16 mouse cellular contexts compared by ENCODE assay signal in the genomic region with DNA sequence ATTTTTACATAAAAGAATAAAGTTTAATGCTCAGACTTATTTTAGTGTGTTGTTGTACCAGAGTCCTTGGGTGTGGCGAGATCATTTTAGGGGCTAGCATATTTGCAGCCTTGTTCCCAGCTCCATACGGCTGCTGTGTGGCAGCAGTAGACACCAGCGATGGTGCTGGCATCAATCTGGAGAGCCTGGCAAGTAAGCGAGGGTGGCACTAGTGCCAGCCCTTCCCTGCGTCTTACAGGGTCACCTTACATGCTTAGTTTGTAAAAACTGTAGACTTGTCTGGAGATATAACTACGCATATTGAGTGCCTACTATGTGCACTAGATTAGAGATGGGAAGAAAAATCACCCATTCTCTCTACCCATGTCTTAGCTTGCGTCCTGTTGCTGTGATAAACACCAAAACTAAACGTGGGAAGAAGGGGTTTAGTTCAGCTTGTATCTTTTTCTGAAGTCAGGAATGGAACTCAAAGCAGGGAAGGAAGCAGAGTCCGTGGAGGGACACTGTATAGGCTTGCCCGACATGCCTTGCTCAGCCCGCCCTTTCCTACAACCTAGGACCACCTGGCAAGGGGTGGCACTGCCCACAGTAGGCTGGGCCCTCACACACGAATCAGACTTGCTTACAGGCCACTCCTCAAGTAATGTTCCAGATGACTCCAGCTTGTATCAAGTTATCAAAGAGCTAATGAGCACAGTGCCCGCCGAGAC.
DNase-seq lines count a peak whose midpoint lies in the region; ATAC-seq lines count a peak whose summit lies in the region.
"Had no signal": no experiment of that assay in that cellular context is flagged by ENCODE, and none has a peak within 500 bp of the region (broad histone marks: within the 10 kb centered on the region; RNA-seq: fewer than 3 reads in every experiment).

No protein-coding gene starts in this region.

- H3K27ac ChIP-seq in forebrain, embryonic 10.5 days = peak overlapping the region; percentile 20; the same call in 1 of the 2 replicates
- no peak overlapping the region for H3K27ac ChIP-seq in forebrain, embryonic 14.5 days (ENCODE audit: low read depth, low read length)
- peak overlapping the region; percentile 37; the same call in 1 of the 2 replicates for H3K27ac ChIP-seq in hindbrain, embryonic 10.5 days
- H3K27ac ChIP-seq in hindbrain, embryonic 12.5 days = no peak overlapping the region
- H3K27ac ChIP-seq: embryonic facial prominence, embryonic 13.5 days; forebrain, embryonic 13.5 days; hindbrain, embryonic 14.5 days; midbrain, embryonic 15.5 days had no signal

- no peak for ATAC-seq in forebrain, embryonic 14.5 days
- no peak for ATAC-seq in hindbrain, embryonic 12.5 days (ENCODE audit: low FRiP score)
- ATAC-seq: forebrain, embryonic 13.5 days; intestine, postnatal 0 days; midbrain, embryonic 15.5 days had no signal

- no peaks in the 10 kb centered on the region for H3K9me3 ChIP-seq in forebrain, embryonic 10.5 days
- H3K9me3 ChIP-seq in forebrain, embryonic 14.5 days (replicated peaks; ENCODE audit: control insufficient read depth, low read length) = no peaks in the 10 kb centered on the region
- H3K9me3 ChIP-seq in hindbrain, embryonic 10.5 days = no peaks in the 10 kb centered on the region
- H3K9me3 ChIP-seq in hindbrain, embryonic 12.5 days (replicated peaks) = no peaks in the 10 kb centered on the region
- H3K9me3 ChIP-seq: embryonic facial prominence, embryonic 13.5 days; forebrain, embryonic 13.5 days; midbrain, embryonic 15.5 days had no signal

- H3K4me3 ChIP-seq in forebrain, embryonic 10.5 days = no peak overlapping the region
- no peak overlapping the region for H3K4me3 ChIP-seq in forebrain, embryonic 14.5 days (ENCODE audit: low read depth, low read length)
- no peak overlapping the region for H3K4me3 ChIP-seq in hindbrain, embryonic 10.5 days
- H3K4me3 ChIP-seq in hindbrain, embryonic 12.5 days = no peak overlapping the region
- H3K4me3 ChIP-seq: embryonic facial prominence, embryonic 13.5 days; forebrain, embryonic 13.5 days; midbrain, embryonic 15.5 days had no signal

- peaks cover 36% of the 10 kb centered on the region for H3K4me1 ChIP-seq in forebrain, embryonic 10.5 days
- H3K4me1 ChIP-seq in forebrain, embryonic 14.5 days (ENCODE audit: control insufficient read depth, insufficient read depth, low read length) = peaks cover 9% of the 10 kb centered on the region
- peaks cover 41% of the 10 kb centered on the region for H3K4me1 ChIP-seq in hindbrain, embryonic 10.5 days (replicated peaks)
- peaks cover 15% of the 10 kb centered on the region for H3K4me1 ChIP-seq in hindbrain, embryonic 12.5 days

- no peak overlapping the region for H3K9ac ChIP-seq in forebrain, embryonic 14.5 days (ENCODE audit: low read length)
- H3K9ac ChIP-seq in hindbrain, embryonic 12.5 days = no peak overlapping the region
- H3K9ac ChIP-seq: embryonic facial prominence, embryonic 13.5 days; forebrain, embryonic 13.5 days; hindbrain, embryonic 14.5 days; lung, embryonic 14.5 days; midbrain, embryonic 15.5 days had no signal

- H3K36me3 ChIP-seq in forebrain, embryonic 10.5 days (replicated peaks) = peaks cover 26% of the 10 kb centered on the region
- H3K36me3 ChIP-seq in forebrain, embryonic 14.5 days (ENCODE audit: control insufficient read depth, insufficient read depth, low read length) = no peaks in the 10 kb centered on the region
- peaks cover 20% of the 10 kb centered on the region for H3K36me3 ChIP-seq in hindbrain, embryonic 10.5 days
- H3K36me3 ChIP-seq in hindbrain, embryonic 12.5 days = 0 out of 2 replicates have a peak, but pooled peaks cover 4% of the 10 kb centered on the region
- H3K36me3 ChIP-seq: midbrain, embryonic 15.5 days had no signal

- H3K27me3 ChIP-seq in forebrain, embryonic 10.5 days (ENCODE audit: poor library complexity, severe bottlenecking) = no peaks in the 10 kb centered on the region
- H3K27me3 ChIP-seq in forebrain, embryonic 14.5 days (replicated peaks; ENCODE audit: control insufficient read depth, insufficient read depth, low read length) = no peaks in the 10 kb centered on the region
- no peaks in the 10 kb centered on the region for H3K27me3 ChIP-seq in hindbrain, embryonic 10.5 days (ENCODE audit: insufficient read depth, poor library complexity, severe bottlenecking)
- H3K27me3 ChIP-seq in hindbrain, embryonic 12.5 days = no peaks in the 10 kb centered on the region
- H3K27me3 ChIP-seq: embryonic facial prominence, embryonic 13.5 days; forebrain, embryonic 13.5 days; midbrain, embryonic 15.5 days had no signal

- 93% methylated on average over 14 of the region's 14 CpGs for WGBS in forebrain, embryonic 10.5 days
- WGBS in forebrain, embryonic 14.5 days = 83% methylated on average over 14 of the region's 14 CpGs
- 91% methylated on average over 14 of the region's 14 CpGs for WGBS in hindbrain, embryonic 10.5 days
- 90% methylated on average over 14 of the region's 14 CpGs for WGBS in hindbrain, embryonic 12.5 days

- H3K4me2 ChIP-seq in forebrain, embryonic 14.5 days (ENCODE audit: low read length) = no peak overlapping the region
- no peak overlapping the region for H3K4me2 ChIP-seq in hindbrain, embryonic 12.5 days (replicated peaks)
- H3K4me2 ChIP-seq: embryonic facial prominence, embryonic 13.5 days; forebrain, embryonic 13.5 days; hindbrain, embryonic 14.5 days; liver, embryonic 11.5 days; lung, embryonic 14.5 days; midbrain, embryonic 15.5 days had no signal

- no peak for DNase-seq in forebrain, embryonic 10.5 days (ENCODE audit: extremely low spot score, low spot score)
- DNase-seq in forebrain, embryonic 14.5 days (ENCODE audit: low spot score) = no peak
- DNase-seq in hindbrain, embryonic 10.5 days (ENCODE audit: low spot score) = no peak
- DNase-seq in gastrocnemius, adult 8-10 months (ENCODE audit: low spot score in 2 of 2) = peak; percentile 57 to 76
- DNase-seq in heart, postnatal 4 days = peak; percentile 4
- DNase-seq in thymus, postnatal 0 days (ENCODE audit: low spot score) = no peak
- DNase-seq: adrenal gland, adult 2 months; kidney, postnatal 14 days; lung, embryonic 14.5 days had no signal

Comparison
In these comparisons a context has a peak if more than half of its experiments do, and no peak if none do; other contexts are left out.
1. H3K27ac ChIP-seq: peak in forebrain, embryonic 10.5 days (single experiment) and hindbrain, embryonic 10.5 days (single experiment); none in forebrain, embryonic 14.5 days (single experiment) and hindbrain, embryonic 12.5 days (single experiment).
2. DNase-seq: peak in gastrocnemius, adult 8-10 months (2 of 2) and heart, postnatal 4 days (single experiment); none in forebrain, embryonic 10.5 days (single experiment), forebrain, embryonic 14.5 days (single experiment), hindbrain, embryonic 10.5 days (single experiment) and thymus, postnatal 0 days (single experiment).